Mouse (Mus musculus) CH12F3 (cell line): ENCODE measurements around the gene Nup85.

Experiments
- in situ Hi-C: fragments of 300-500 bp; cut with MboI; formaldehyde crosslinking; loops from 2 replicates; pipeline ENCODE4 v1.14.3; 2020; ENCODE audit warnings: low sequenced_read_pairs

Gene Nup85

GRCm38 (mm10) chr11:115612410-115613137, 48.3 kb downstream of the Nup85 start, which contains the start of gene Mif4gd:
Gene Mif4gd, minus strand, starts transcription at chr11:115612969.
- in situ Hi-C loops: no loop called here

DNA sequence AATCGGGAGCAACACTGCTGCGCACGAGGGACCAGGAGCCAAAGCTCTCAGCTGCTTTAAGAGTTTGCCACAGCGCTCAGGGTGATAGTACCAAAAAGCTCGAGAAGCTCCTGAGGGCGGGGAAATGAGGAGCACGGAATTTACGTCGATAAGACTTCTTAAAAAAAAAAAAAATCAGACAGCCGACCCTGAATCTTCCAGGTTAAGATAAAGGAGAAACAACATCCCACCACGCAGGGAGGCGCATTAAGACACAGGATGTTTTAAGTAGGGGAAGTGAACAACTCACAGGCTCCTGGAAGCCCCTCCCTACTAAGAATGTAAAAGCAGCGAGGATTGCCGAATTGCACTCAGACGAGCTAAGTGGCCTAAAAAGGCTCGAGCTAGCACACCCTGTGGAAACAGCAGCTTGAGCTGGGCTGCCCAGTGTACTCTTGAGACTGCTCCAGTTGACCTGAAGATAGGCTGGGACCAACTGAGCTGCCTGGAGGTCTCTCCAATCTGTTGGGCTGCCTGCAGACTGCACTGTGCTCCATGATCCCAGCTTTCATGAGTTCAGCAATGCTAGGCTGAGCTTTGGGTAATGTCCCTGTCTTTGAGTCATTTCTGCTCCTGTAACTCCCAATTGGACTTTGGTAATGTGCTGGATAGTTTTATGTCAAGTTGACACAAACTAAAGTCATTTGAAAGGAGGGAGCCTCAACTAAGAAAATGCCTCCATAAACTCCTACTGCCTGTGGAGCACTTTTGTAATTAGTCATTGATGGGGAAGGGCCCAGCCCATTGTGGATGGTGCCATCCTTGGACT, 49.1 kb downstream of the Nup85 start:
- in situ Hi-C loops: no loop called here

- in situ Hi-C loops: no loop called here
Observed at GRCm38 (mm10) chr11:115614346-115615107, 50.3 kb downstream of the Nup85 start.

- in situ Hi-C loops: no loop called here
Observed at GRCm38 (mm10) chr11:115615108-115615825, 51.0 kb downstream of the Nup85 start.

DNA sequence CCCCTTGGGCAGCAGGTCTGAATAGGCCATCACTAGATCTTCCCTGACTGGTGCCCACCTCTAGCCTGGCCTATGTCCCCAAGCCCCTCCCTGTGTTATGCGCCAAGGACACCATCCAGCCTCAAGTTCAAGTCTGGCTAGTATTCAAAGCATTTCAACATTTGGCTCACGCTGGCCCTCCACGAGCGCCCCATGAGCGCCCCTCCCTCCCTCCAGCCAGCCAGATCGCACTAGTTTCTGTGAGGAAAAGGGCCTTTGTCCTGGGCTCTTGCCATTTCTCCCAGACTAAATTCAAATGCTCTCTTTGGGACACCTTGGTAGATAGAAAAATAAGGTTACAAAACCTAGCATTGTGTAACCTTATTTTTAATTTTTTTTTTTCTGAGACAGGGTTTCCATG, 51.6 kb downstream of the Nup85 start:
- in situ Hi-C loops: no loop called here

DNA sequence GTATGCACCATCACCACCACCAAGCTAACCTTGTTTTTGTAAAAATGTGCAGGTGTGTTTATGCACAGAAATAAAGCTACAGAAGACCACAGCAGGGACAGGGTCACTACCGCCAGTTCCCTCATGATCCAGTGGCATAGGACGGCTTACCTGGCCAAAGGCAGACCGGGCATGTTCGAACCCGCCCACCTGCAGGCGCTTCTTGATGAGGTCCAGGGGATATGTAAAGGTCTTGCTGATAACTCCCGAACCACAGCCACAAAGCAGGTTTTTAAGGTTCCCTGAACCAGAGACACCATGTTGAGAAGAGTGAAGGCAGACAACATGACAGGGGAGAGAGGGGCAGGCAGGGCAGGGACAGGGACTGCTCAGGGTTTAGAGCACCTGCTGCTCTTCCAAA, 52.1 kb downstream of the Nup85 start:
- in situ Hi-C loops: no loop called here

DNA sequence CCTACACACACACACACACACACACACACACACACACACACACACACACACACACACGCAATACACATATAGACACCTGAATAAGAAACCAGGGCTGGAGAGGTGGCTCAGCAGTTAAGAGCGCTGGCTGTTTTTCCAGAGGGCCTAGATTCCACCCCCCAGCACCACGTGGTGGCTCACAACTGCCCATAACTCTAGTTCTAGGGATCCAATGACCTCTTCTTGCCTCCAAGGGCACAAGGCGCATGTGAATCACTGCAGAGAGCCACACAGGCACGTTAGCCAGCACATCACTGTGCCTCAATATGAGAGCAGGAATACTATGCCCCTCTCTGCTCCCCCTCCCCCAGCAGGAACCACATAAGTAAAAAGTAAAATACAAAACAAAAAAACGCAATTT, 52.7 kb downstream of the Nup85 start:
- in situ Hi-C loops: no loop called here

DNA sequence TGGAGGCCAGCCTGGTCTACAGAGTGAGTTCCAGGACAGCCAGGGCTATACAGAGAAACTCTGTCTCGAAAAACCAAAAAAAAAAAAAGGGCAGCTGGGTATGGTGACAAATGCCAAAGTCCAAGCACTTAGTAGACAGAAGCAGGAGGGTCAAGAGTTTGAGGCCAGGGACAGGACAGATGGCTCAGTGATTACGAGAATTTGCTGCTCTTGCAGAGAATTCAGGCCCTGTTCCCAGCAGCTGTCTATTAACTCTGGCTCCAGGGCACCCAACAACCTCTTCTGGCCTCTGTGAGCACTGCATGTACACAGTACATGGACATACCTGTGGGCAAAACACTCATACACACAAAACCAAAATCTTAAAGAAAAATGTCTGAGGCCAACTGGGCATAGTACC, 53.8 kb downstream of the Nup85 start:
- in situ Hi-C loops: no loop called here

- in situ Hi-C loops: no loop called here
Observed at GRCm38 (mm10) chr11:115618732-115619516, 54.7 kb downstream of the Nup85 start.

DNA sequence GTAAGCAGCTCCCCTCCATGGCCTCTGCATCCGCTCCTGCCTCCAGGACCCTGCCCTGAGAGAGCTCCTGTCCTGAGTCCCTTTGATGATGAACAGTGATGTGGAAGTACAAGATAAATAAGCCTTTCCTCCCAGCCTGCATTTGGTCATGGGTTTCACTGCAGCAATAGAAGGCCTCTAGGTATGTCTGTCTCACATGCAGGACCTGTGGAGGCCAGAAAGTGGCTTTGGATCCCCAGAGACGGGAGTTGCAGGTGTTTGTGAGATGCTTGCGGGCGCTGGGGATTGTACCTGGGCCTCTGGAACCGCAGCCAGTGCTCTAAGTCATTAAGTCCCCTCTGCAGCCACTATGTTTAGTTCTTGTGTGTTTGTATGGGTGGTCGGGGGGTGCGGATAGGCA, 55.7 kb downstream of the Nup85 start:
- in situ Hi-C loops: no loop called here

DNA sequence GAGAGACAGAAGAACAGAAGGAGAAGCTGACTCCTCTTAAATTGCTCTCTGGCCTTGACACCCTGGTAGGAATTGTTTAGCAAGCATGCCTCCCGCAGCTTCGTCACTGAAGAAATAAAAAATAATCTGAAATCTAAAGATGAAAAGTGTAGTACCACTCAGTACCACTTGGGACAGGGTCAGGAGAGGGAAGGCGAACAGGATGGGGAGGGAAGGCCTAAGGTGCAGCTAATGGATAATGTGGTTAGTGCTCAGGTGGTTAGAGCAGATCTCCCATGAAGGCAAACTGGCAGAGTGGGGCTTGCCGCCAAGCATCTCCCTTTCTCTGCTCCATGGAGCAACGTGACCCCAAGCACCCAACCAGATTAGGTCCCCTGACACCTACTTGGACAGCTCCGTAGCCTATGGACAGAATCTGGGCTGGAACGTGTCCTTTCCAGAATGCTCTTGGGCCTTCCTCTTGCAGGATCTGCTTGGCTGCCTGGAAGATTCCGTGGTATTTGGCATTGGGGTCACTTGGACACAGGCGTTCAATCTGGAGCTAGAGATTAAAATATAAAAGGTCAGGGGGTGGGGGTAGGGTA, 59.3 kb downstream of the Nup85 start:
- in situ Hi-C loops: no loop called here

GRCm38 (mm10) chr11:115625877-115626276, 61.6 kb downstream of the Nup85 start:
- in situ Hi-C loops: no loop called here

GRCm38 (mm10) chr11:115626824-115627616, 62.8 kb downstream of the Nup85 start:
- in situ Hi-C loops: no loop called here

DNA sequence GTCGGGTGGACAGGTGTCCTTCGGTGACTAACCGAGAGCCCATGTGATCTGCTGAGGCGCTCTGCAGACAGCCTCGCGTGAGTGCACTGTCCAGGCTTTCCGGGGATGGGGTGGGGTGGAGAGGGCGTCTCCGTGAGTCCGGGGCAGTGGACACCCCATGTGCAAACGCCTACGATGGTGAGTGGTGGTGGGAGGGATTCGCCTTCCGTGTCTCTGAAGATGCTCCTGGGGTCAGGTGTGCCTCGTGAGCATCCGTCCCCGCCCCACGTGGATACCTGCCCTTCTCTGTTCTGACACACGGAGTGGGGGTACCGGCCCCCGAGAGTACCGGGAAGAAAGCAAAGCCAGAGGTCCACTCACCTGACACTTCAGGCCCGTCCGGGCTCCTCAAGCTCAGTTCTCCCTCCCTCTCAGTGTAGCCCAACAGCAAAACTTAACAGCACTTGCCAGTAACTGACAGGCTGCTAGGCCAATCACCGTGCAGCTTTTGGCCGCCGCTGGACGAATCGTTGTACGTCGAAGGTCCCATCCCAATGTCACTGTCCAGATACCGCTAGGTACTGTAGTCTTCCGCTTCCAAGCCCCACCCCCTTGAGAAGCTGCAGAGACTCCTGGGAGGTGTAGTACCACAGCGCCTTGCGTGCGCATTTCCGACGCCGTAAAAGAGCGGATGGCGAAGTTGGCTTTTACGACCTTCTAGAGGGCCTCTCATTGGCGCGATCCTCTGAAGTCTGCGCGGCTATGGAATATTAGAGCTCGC, 63.7 kb downstream of the Nup85 start, which contains the start of gene Slc25a19:
TSS of gene Slc25a19 (minus strand) at position 591 of the 760 bp plus-strand sequence.
- in situ Hi-C loops: no loop called here

DNA sequence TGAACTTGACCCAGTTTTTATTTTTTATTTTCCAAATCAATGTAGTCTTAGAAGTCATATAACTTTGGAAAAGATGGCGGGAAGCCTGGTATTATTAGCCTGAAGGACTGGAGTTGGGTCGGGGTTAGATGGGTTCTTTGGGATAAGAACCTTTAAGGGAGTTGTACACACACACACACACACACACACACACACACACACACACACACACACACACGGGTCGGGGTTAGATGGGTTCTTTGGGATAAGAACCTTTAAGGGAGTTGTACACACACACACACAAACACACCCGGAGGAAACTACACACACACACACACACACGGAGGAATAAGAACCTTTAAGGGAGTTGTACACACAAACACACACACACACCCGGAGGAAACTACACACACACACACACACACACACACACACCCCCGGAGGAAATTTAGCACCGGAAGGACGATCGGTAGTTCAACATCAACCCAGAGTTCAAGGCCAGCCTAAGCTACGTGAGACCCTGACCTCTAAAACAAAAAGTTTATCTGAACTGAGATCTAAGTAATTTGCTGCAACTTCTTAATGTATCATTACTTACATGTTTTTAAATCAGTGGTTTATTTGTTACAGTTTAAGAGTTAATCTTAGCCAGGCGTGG, 64.3 kb downstream of the Nup85 start:
- in situ Hi-C loops: no loop called here

- in situ Hi-C loops: no loop called here
Observed at GRCm38 (mm10) chr11:115629734-115630531, 65.7 kb downstream of the Nup85 start.
